Mouse (Mus musculus) MEL (cell line): ENCODE data around the gene Ly6g6d. TPM values are rescaled to one million over a fixed set of nuclear protein-coding genes. Genes with fewer than 3 reads are reported as not detected.
A peak's percentile ranks its signal among the peaks of the same experiment; 100 is the strongest.

Source experiments
- DNase-seq: peaks from one replicate; pipeline ENCODE4 v3.0.0; 2011; ENCODE audit warnings: low read depth, low spot score
- H3K27ac ChIP-seq: 2 replicates; pipeline ENCODE4 v1.5.1; 2012; ENCODE audit warnings: low read depth, mild to moderate bottlenecking, control low read depth, low read length, moderate library complexity; ENCODE audit not compliant: control insufficient read depth
- H3K27me3 ChIP-seq, 2 experiments: fragments of 150-350 bp in 1 of 2; sonication (generic) in 1 of 2; 2 replicates each; pipeline ENCODE4 v1.6.1; 2012; ENCODE audit warnings: low read length in 2 of 2, mild to moderate bottlenecking in 2 of 2, improper control_type of control experiment in 1 of 2, moderate library complexity in 1 of 2; ENCODE audit not compliant: insufficient read depth in 2 of 2, control insufficient read depth in 1 of 2
- H3K36me3 ChIP-seq, 2 experiments: 2 replicates each; pipeline ENCODE4 v1.6.1; 2012 to 2014; ENCODE audit warnings: low read length in 2 of 2, improper control_type of control experiment in 1 of 2, inconsistent platforms in 1 of 2, mild to moderate bottlenecking in 1 of 2; ENCODE audit not compliant: insufficient read depth in 2 of 2, control insufficient read depth in 1 of 2
- H3K4me1 ChIP-seq, 2 experiments: fragments of 150-350 bp in 1 of 2; sonication (generic) in 1 of 2; 2 replicates each; pipeline ENCODE4 v1.6.1; 2012; ENCODE audit warnings: low read length in 2 of 2, improper control_type of control experiment in 1 of 2, mild to moderate bottlenecking in 1 of 2; ENCODE audit not compliant: insufficient read depth in 2 of 2, control insufficient read depth in 1 of 2
- H3K4me3 ChIP-seq, 2 experiments: fragments of 150-350 bp in 1 of 2; sonication (generic) in 1 of 2; 2 replicates each; pipeline ENCODE4 v1.5.1; 2012; ENCODE audit warnings: low read depth in 2 of 2, low read length in 2 of 2, mild to moderate bottlenecking in 2 of 2, moderate library complexity in 2 of 2, control low read depth in 1 of 2, improper control_type of control experiment in 1 of 2; ENCODE audit not compliant: control insufficient read depth in 1 of 2, insufficient read depth in 1 of 2
- H3K79me2 ChIP-seq: 2 replicates; pipeline ENCODE4 v1.6.1; 2012; ENCODE audit warnings: mild to moderate bottlenecking, low read length, moderate library complexity; ENCODE audit not compliant: control insufficient read depth, poor library complexity, insufficient read depth
- H3K9ac ChIP-seq: 2 replicates; pipeline ENCODE4 v1.6.1; 2012; ENCODE audit warnings: low read depth, mild to moderate bottlenecking, control low read depth, low read length, moderate library complexity; ENCODE audit not compliant: control insufficient read depth, poor library complexity, severe bottlenecking
- H3K9me3 ChIP-seq: fragments of 150-350 bp; sonication (generic); replicated peaks from 2 replicates; pipeline ENCODE4 v1.6.1; 2012; ENCODE audit warnings: mild to moderate bottlenecking, low read length, improper control_type of control experiment, moderate library complexity; ENCODE audit not compliant: insufficient read depth
- CTCF ChIP-seq, 3 experiments: IDR thresholded peaks in 2 of 3; conservative IDR thresholded peaks in 1 of 3; 2 replicates each; pipeline ENCODE4 v1.5.1; 2011 to 2012; ENCODE audit warnings: low read length in 3 of 3, low read depth in 2 of 3, mild to moderate bottlenecking in 2 of 3, improper control_type of control experiment in 1 of 3, inconsistent platforms in 1 of 3, mixed read lengths in 1 of 3, moderate library complexity in 1 of 3; ENCODE audit not compliant: control insufficient read depth in 1 of 3, insufficient read depth in 1 of 3, poor library complexity in 1 of 3, severe bottlenecking in 1 of 3
- E2F4 ChIP-seq: IDR thresholded peaks from 2 replicates; pipeline ENCODE4 v1.6.1; 2011; ENCODE audit warnings: low read depth, low read length, improper control_type of control experiment, borderline replicate concordance
- EP300 ChIP-seq, 2 experiments: IDR thresholded peaks; 2 replicates each; pipeline ENCODE4 v1.6.1; 2011; ENCODE audit warnings: improper control_type of control experiment in 2 of 2, low read length in 2 of 2, low read depth in 1 of 2, mild to moderate bottlenecking in 1 of 2
- ETS1 ChIP-seq: IDR thresholded peaks from 2 replicates; pipeline ENCODE4 v1.6.1; 2012; ENCODE audit warnings: low read depth, mild to moderate bottlenecking, inconsistent platforms, low read length, improper control_type of control experiment, moderate library complexity
- GABPA ChIP-seq: IDR thresholded peaks from 2 replicates; pipeline ENCODE4 v1.6.1; 2012; ENCODE audit warnings: low read depth, mild to moderate bottlenecking, inconsistent platforms, low read length, improper control_type of control experiment, moderate library complexity
- GATA1 ChIP-seq: IDR thresholded peaks from 2 replicates; pipeline ENCODE4 v1.6.1; 2011; ENCODE audit warnings: low read depth, low read length, improper control_type of control experiment
- HCFC1 ChIP-seq: IDR thresholded peaks from 2 replicates; pipeline ENCODE4 v1.6.1; 2012; ENCODE audit warnings: low read depth, mild to moderate bottlenecking, inconsistent platforms, low read length, improper control_type of control experiment, moderate library complexity
- MAZ ChIP-seq: IDR thresholded peaks from 2 replicates; pipeline ENCODE4 v1.6.1; 2012; ENCODE audit warnings: low read depth, mild to moderate bottlenecking, inconsistent platforms, low read length, improper control_type of control experiment
- MXI1 ChIP-seq: IDR thresholded peaks from 2 replicates; pipeline ENCODE4 v1.6.1; 2011; ENCODE audit warnings: mild to moderate bottlenecking, low read depth, low read length, improper control_type of control experiment
- MYB ChIP-seq: IDR thresholded peaks from 2 replicates; pipeline ENCODE4 v1.6.1; 2011; ENCODE audit warnings: mild to moderate bottlenecking, low read depth, low read length, improper control_type of control experiment
- MYC ChIP-seq: IDR thresholded peaks from 2 replicates; pipeline ENCODE4 v1.6.1; 2011; ENCODE audit warnings: low read depth, mild to moderate bottlenecking, low read length, improper control_type of control experiment, moderate library complexity
- NELFE ChIP-seq: IDR thresholded peaks from 2 replicates; pipeline ENCODE4 v1.6.1; 2011; ENCODE audit warnings: low read depth, low read length, improper control_type of control experiment
- NRF1 ChIP-seq: IDR thresholded peaks from 2 replicates; pipeline ENCODE4 v1.6.1; 2014; ENCODE audit warnings: low read depth, mild to moderate bottlenecking, inconsistent platforms, low read length, improper control_type of control experiment, moderate library complexity; ENCODE audit not compliant: poor library complexity, insufficient read depth, severe bottlenecking
- POLR2A ChIP-seq, 2 experiments: IDR thresholded peaks; 2 replicates each; pipeline ENCODE4 v1.6.1; 2011 to 2012; ENCODE audit warnings: low read length in 2 of 2, mild to moderate bottlenecking in 2 of 2, control low read depth in 1 of 2, improper control_type of control experiment in 1 of 2, low read depth in 1 of 2, moderate library complexity in 1 of 2; ENCODE audit not compliant: control insufficient read depth in 1 of 2, insufficient read depth in 1 of 2, poor library complexity in 1 of 2
- POLR2AphosphoS2 ChIP-seq: IDR thresholded peaks from 2 replicates; pipeline ENCODE4 v1.6.1; 2011; ENCODE audit warnings: low read length, improper control_type of control experiment
- POLR2AphosphoS5 ChIP-seq: IDR thresholded peaks from 2 replicates; pipeline ENCODE4 v1.6.1; 2012; ENCODE audit warnings: low read depth, borderline replicate concordance, mild to moderate bottlenecking, inconsistent platforms, low read length, moderate library complexity, mixed read lengths
- TAL1 ChIP-seq: IDR thresholded peaks from 2 replicates; pipeline ENCODE4 v1.6.1; 2012; ENCODE audit warnings: mild to moderate bottlenecking, inconsistent platforms, low read length, moderate library complexity, mixed read lengths
- USF1 ChIP-seq: IDR thresholded peaks from 2 replicates; pipeline ENCODE4 v1.6.1; 2014; ENCODE audit warnings: low read depth, mild to moderate bottlenecking, inconsistent platforms, low read length, improper control_type of control experiment, moderate library complexity
- USF2 ChIP-seq, 2 experiments: IDR thresholded peaks; 2 replicates each; pipeline ENCODE4 v1.6.1; 2011 to 2012; ENCODE audit warnings: improper control_type of control experiment in 2 of 2, low read length in 2 of 2, borderline replicate concordance in 1 of 2, inconsistent platforms in 1 of 2, low read depth in 1 of 2, mild to moderate bottlenecking in 1 of 2; ENCODE audit not compliant: insufficient read depth in 1 of 2
- ZNF384 ChIP-seq: IDR thresholded peaks from 2 replicates; pipeline ENCODE4 v1.6.1; 2012; ENCODE audit warnings: low read depth, mild to moderate bottlenecking, inconsistent platforms, low read length, improper control_type of control experiment
- polyA plus RNA-seq, 2 experiments: library from polyadenylated mRNA; stranded (reverse) in 1 of 2; unstranded in 1 of 2; fragments of >175 nt in 1 of 2; fragments of >200 nt in 1 of 2; gene quantifications; 2 replicates each; pipeline versions ENCODE4 v1.2.1 to v1.2.4; 2012; ENCODE audit warnings: low replicate concordance in 2 of 2, low read depth in 1 of 2; ENCODE audit not compliant: insufficient read length in 2 of 2, insufficient read depth in 1 of 2, missing spikeins in 1 of 2
- total RNA-seq: library from RNA; depleted of rRNA; stranded (reverse); fragments of 300-350 nt; gene quantifications from 2 replicates; pipeline ENCODE4 v1.2.3, GENCODE M21; 2012

Gene Ly6g6d
- total and polyA plus RNA-seq, 3 experiments: 4.4 to 5.5 TPM; not detected in 1

DNA sequence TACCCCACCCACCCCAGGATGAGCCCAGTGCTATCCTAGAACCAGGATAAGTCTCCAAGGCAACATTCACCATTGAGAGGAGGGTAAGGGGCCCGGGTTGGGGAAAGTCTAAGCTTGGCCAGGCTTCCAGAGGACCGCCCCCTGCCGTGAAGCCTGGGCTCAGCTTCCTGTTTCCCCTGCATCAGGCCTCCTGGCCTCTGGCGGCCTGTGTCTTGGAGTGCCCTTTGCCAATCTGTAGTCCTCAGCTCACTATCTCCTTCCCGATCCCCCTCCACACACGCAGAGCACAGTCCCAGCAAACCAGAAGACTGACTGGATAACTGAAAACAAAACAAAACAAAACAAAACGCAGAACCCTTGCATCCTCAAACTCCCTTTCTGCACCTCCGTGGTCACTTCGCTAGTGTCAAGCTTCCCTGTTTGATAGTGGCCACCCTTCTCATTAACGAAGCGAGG, 28.3 kb downstream of the Ly6g6d start, which contains the start of gene Clic1 (continued):
- no peak for TF ChIP-seq E2F4
- TF ChIP-seq USF2 (IDR thresholded peaks at IDR 0.05; ENCODE audit: borderline replicate concordance in 1 of 2, insufficient read depth in 1 of 2, low read depth in 1 of 2, low read length in 2 of 2): no peak
- TF ChIP-seq CTCF (IDR thresholded peaks at IDR 0.05 in 2 of 3, conservative IDR thresholded peaks at IDR 0.05 in 1 of 3; ENCODE audit: control insufficient read depth in 1 of 3, insufficient read depth in 1 of 3, low read depth in 2 of 3, low read length in 3 of 3, poor library complexity in 1 of 3, severe bottlenecking in 1 of 3): 0 out of 6 replicates have a peak, but pooled peaks of 1 of the 3 experiments have one; percentile 8
- TF ChIP-seq ETS1: peak; percentile 46
- TF ChIP-seq POLR2AphosphoS5: no peak
- TF ChIP-seq POLR2AphosphoS2: no peak
- no peak for TF ChIP-seq MYB
- no peak for TF ChIP-seq MYC
- TF ChIP-seq USF1: no peak

DNA sequence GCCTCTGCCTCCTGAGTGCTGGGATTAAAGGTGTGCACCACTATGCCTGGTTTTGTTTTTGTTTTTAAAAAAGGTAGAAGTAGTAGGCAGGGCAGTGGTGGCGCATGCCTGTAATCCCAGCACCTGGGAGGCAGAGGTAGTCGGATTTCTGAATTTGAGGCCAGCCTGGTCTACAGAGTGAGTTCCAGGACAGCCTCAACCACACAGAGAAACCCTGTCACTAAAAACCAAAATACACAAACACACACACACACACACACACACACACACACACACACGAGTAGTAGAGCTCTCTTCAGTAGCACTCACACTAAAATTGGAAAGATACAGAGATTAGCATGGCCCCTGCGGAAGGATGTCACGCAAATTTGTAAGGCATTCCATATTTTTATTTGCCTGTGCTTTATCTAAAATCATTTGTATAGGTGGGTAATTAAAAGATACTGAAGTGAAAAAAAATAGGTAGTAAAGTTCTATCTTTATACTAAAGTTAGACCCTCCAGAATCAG, 28.9 kb downstream of the Ly6g6d start:
- peak overlapping the region; percentile 30 to 50; a peak in 3 of 4 replicates for H3K4me3 ChIP-seq
- H3K27me3 ChIP-seq: no peaks in the 10 kb centered on the region
- H3K27ac ChIP-seq: peak overlapping the region; percentile 98
- TF ChIP-seq MAZ (no peak), NELFE (peak; percentile 5), POLR2A (IDR thresholded peaks at IDR 0.05; ENCODE audit: control insufficient read depth in 1 of 2, insufficient read depth in 1 of 2, low read depth in 1 of 2, low read length in 2 of 2, poor library complexity in 1 of 2) (no peak), NRF1 (no peak), EP300 (IDR thresholded peaks at IDR 0.05; ENCODE audit: low read depth in 1 of 2, low read length in 2 of 2) (peak in 1 of 2 experiments; percentile 10; a peak in 1 of 4 replicates), ZNF384 (peak; percentile 40; the same call in 1 of the 2 replicates), ETS1 (0 out of 2 replicates have a peak, but pooled peaks have one; percentile 30), HCFC1 (0 out of 2 replicates have a peak, but pooled peaks have one; percentile 5), GABPA (no peak), GATA1 (peak; percentile 18; the same call in 1 of the 2 replicates), MXI1 (peak; percentile 44), TAL1 (no peak)
- H3K9ac ChIP-seq: peak overlapping the region; percentile 63
- H3K9me3 ChIP-seq: no peaks in the 10 kb centered on the region
- peak; percentile 60 for DNase-seq
- H3K36me3 ChIP-seq: peaks cover 3 to 39% of the 10 kb centered on the region in 2 experiments
- peaks cover 7 to 45% of the 10 kb centered on the region in 2 experiments for H3K4me1 ChIP-seq
- peaks cover 35% of the 10 kb centered on the region for H3K79me2 ChIP-seq
